Mouse (Mus musculus) myocyte (in vitro differentiated cells): ENCODE results near the gene Ptpn22.

Source experiments
- POLR2A ChIP-seq: IDR thresholded peaks from one replicate; pipeline ENCODE4 v1.6.1; 2011; ENCODE audit warnings: low read depth, mild to moderate bottlenecking, control low read depth, moderate library complexity; ENCODE audit not compliant: insufficient read length
- REST ChIP-seq: IDR thresholded peaks from one replicate; pipeline ENCODE4 v1.6.1; 2011; ENCODE audit warnings: mild to moderate bottlenecking, control low read depth, moderate library complexity; ENCODE audit not compliant: insufficient read depth, insufficient read length
- TCF12 ChIP-seq: IDR thresholded peaks from one replicate; pipeline ENCODE4 v1.6.1; 2011; ENCODE audit warnings: mild to moderate bottlenecking, control low read depth; ENCODE audit not compliant: poor library complexity, insufficient read depth, severe bottlenecking
- USF1 ChIP-seq: IDR thresholded peaks from one replicate; pipeline ENCODE4 v1.6.1; 2011; ENCODE audit warnings: low read depth, mild to moderate bottlenecking, control low read depth, moderate library complexity

DNA sequence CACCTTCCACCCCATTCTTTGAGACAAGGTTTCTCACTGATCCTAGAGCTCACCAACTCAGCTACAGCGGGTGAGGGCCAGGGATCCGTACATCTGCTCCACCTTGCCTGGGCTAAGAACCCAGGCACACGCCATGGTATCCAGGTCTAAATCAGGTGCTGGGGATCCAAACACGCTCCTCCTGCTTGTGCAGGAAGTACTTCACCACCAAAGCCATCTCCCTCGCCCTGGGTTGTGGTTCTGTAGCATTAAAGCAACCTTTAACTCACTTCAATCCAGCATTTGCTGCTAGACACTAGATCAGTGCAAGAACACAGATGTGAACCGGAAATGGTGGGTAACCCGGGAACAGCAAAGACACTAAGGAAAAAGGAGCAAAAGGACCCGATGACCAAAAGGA, 7.7 kb upstream of the Ptpn22 start:
- TF ChIP-seq POLR2A (no peak), USF1 (no peak), REST (no peak), TCF12 (no peak)
